Mouse (Mus musculus) ES-Bruce4 (cell line): ENCODE results near the gene Gstp3.

Source experiments
- CTCF ChIP-seq: IDR thresholded peaks from one replicate; pipeline ENCODE4 v1.8.1; 2011; ENCODE audit warnings: low read depth, low read length
- EP300 ChIP-seq: IDR thresholded peaks from 2 replicates; pipeline ENCODE4 v1.6.1; 2011; ENCODE audit warnings: low read depth, low read length; ENCODE audit not compliant: insufficient read depth

- TF ChIP-seq EP300: no peak
- TF ChIP-seq CTCF: no peak
These were observed 10.9 kb upstream of the Gstp3 start for GRCm38 (mm10) chr19:4070311-4070710.
